Mouse (Mus musculus): ENCODE measurements around the gene Grm5.

The Grm5 gene

DNA sequence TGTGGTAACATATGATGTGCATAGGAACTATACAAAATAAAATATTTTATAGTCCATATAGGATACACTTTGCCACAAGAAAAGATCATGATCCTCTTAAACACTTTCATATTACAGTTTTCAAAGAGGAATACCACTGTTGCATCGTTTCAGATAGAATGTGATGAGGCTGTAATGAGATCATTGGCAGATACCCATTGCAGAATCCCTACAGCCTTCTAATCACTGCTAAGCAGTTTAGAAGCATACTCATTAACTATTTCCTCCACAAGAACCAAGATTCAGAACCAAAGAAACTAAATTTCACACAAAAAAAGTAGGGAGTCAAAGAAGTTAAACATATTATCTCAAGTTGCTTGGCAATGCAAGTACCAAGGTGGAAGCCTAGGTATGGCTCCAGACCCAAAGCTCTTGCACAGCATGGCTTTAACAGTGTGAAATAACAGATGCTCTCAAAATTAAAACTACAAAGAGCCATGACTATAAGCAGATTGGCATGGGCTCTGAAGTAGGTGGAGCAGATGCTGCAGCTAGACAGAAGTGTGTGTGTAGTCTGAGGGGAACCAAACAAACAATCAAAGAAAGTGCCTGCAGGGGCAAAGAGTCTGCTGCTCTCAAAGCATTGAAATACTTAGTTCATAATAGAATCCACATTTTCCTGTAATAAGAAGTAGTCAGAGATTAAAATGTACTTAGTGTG is 575.7 kb downstream of the Grm5 start:
- DNase-seq (ENCODE audit: low read depth, low spot score): no peak

DNA sequence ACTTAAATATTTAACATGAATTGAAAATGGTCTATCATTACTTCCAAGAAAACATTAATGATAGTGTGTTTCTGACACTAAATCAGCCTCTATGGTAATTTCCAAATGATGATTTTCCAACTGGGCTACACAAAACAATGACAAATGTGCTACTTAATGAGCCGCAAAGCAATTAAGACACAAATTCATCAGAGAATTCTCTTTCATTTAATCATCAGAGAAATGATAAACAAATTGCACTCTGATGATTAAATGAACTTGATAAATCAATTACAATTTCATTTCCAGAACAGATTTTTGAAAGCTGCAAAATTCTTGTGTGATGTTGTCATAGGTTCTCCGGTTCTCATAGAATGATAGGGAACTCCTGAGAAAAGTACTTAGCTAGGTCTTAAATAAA is 577.6 kb downstream of the Grm5 start:
- DNase-seq (ENCODE audit: low read depth, low spot score): no peak

All from A20 (cell line).